Mouse (Mus musculus) spleen, adult 2 months (tissue): Measurements from ENCODE around the gene Nuak1.

Source experiments
- CTCF ChIP-seq: fragments of 200-500 bp; IDR thresholded peaks from 2 replicates; pipeline ENCODE4 v1.5.1; 2011; ENCODE audit warnings: mild to moderate bottlenecking, inconsistent platforms; ENCODE audit not compliant: insufficient read depth, insufficient read length, insufficient replicate concordance; ENCODE audit errors: extremely low read depth
- POLR2A ChIP-seq: fragments of 200-500 bp; IDR thresholded peaks from 2 replicates; pipeline ENCODE4 v1.6.1; 2011; ENCODE audit warnings: low read depth, low read length, inconsistent platforms

GRCm38 (mm10) chr10:84392027-84392722, 48.2 kb downstream of the Nuak1 start:
- TF ChIP-seq CTCF (no peak), POLR2A (no peak)
